Mouse (Mus musculus): Measurements from ENCODE around the gene Retsat. TPM values are rescaled to one million over a fixed set of nuclear protein-coding genes. Genes with fewer than 3 reads are reported as not detected.

Gene Retsat
- 18.1 and 18.7 TPM in 2 replicates for polyA plus RNA-seq (2015; fragmentation: Nextera tagmentation; extraction: Ambion mirVana)

DNA sequence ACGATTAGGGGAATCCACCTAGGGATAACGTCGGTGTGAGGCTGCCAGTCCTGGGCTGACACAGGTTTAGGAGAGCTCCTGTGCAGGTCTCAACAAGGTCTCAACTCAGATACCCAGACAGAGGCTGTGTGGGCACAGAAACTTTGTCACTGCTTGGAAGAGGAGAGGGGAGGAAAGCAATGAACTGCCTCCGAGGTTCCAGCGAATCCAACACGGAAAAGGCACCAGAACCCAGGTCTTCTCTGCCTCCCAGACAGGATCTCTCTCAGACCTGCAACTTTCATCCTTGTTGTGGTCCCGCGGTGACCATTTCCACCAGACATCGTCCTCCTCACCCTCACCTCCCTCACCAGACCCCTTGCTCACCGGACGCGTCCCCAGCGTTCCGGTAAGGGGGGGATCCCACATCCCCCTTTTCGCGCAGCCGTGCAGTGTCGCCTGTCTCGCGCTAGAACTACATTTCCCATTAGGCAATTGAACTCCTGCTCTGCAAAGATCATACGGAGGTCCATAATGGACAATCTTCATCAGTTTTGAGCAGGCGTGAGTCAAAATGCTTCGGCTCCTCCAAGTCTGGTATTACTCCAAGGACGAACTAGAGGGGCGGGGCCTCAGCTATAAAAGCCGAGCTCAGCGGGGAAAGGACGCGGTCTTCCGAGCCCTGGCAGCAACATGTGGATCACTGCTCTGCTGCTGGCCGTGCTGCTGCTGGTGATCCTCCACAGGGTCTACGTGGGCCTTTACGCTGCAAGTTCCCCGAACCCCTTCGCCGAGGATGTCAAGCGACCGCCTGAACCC is at the start of gene Retsat, which contains the start of gene Elmod3:
Gene Retsat (plus strand): TSS at position 520 of the 798 bp plus-strand sequence.
Gene Elmod3 (minus strand): TSS at position 458 of the 798 bp plus-strand sequence.
- H3K27ac ChIP-seq (replicated peaks): peak within 1 kb of the TSS; percentile 91
- H3K4me2 ChIP-seq (replicated peaks): peak within 1 kb of the TSS; percentile 65
- H3K4me3 ChIP-seq (replicated peaks): peak within 1 kb of the TSS; percentile 69
- H3K36me3 ChIP-seq: no peaks in the 10 kb centered on the region
- peak within 1 kb of the TSS; percentile 77 for H3K9ac ChIP-seq
- peaks cover 22% of the 10 kb centered on the region for H3K4me1 ChIP-seq
- ATAC-seq (ENCODE audit: insufficient number of reproducible peaks, low FRiP score, low TSS enrichment, low read depth): peak; percentile 91
- no peaks in the 10 kb centered on the region for H3K9me3 ChIP-seq (replicated peaks)
- WGBS: under 1% methylated on average over 38 of the region's 38 CpGs
- no peaks in the 10 kb centered on the region for H3K27me3 ChIP-seq

DNA sequence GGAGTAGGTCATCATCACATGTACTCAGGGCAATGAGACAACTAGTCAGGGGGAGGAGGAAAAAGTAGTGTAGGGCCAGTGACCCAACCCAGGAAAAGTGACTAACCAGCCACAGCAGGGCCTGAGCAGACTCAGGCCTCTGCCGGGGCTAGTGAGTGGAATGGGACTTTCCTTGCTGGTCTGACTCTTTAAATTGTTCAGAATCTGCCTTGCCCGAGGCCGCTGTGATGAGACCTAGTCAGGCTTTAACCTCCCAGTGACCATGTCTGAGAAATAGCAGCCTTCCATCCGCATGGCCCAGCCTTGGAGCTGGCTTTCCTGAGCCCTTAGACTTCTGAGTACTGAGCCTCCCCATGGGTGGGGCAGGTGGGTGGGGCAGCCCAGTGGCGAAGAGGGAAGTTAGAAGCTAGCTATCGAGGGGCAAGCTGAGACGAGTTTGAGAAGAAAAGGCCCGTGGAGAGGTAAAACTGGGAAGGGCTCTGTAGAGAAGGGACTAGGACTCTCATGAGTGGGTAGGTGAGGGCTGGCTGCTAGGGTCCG is 49.2 kb upstream of the Retsat start:
- H3K4me3 ChIP-seq (replicated peaks): peak overlapping the region; percentile 13; the same call in 1 of the 2 replicates
- H3K36me3 ChIP-seq: no peaks in the 10 kb centered on the region
- peaks cover 60% of the 10 kb centered on the region for H3K4me1 ChIP-seq
- H3K9me3 ChIP-seq (replicated peaks): no peaks in the 10 kb centered on the region
- H3K27ac ChIP-seq (replicated peaks): peak overlapping the region; percentile 79
- H3K9ac ChIP-seq: 0 out of 2 replicates have a peak overlapping the region, but pooled peaks have one; percentile 6
- no peak for ATAC-seq (ENCODE audit: insufficient number of reproducible peaks, low FRiP score, low TSS enrichment, low read depth)
- no peaks in the 10 kb centered on the region for H3K27me3 ChIP-seq
- WGBS: 46% methylated on average over 9 of the region's 9 CpGs
- peak overlapping the region; percentile 25 for H3K4me2 ChIP-seq (replicated peaks)

DNA sequence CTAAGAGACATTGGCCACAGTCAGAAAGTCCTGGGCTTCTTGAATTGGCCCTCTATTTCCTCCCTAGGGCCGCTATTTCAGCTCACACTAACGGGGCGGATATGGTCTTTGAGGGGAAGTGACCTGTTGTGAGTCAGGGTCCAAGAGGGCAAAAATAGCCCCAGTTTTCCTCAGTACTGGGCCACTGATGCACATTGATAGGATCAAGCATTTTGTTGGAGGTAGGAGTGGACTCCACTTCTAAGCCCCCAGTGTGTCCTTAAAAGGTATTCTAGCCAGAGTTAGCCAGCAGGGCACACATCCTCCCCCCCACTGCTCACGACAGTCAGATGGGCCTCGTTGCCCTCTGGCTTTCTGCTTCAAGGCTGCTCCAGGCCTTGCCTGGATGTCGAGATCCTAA is 48.2 kb upstream of the Retsat start:
- H3K9me3 ChIP-seq (replicated peaks): no peaks in the 10 kb centered on the region
- H3K4me2 ChIP-seq (replicated peaks): peak overlapping the region; percentile 25
- H3K9ac ChIP-seq: no peak overlapping the region
- WGBS: 53% methylated on average over 6 of the region's 6 CpGs
- 0 out of 2 replicates have a peak overlapping the region, but pooled peaks have one; percentile 79 for H3K27ac ChIP-seq (replicated peaks)
- no peaks in the 10 kb centered on the region for H3K36me3 ChIP-seq
- H3K4me3 ChIP-seq (replicated peaks): no peak overlapping the region
- H3K27me3 ChIP-seq: no peaks in the 10 kb centered on the region
- no peak for ATAC-seq (ENCODE audit: insufficient number of reproducible peaks, low FRiP score, low TSS enrichment, low read depth)
- H3K4me1 ChIP-seq: peaks cover 52% of the 10 kb centered on the region

DNA sequence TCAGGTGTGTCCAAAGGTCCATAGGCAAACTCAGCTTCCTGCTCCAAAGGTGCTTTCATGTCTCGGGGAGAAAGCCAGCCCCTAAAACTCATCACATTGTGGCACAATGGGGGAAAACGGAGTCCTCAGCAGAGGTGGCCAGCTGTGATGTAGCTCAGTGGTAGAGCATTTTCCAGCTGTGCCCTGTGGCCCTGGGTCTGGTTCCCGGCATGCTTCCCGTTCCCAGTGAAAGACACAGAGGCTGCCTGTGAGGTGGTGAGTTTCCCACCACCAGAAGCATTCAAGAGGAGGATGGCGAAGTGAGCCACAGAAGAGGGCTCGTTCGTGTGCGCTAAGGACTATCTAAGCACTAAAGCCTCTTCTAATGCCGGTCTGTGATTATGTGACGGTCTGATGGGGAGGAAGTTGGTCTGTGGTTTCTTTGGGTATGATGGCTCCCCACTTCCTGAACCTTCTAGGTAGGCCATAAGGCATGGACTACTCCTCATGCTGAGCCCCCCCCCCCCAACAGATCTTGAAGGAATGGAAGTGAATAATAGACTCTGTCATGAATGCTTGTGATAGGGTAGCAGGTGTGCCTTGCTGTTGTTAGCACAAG is 47.7 kb upstream of the Retsat start:
- 80% methylated on average over 10 of the region's 10 CpGs for WGBS
- peak overlapping the region; percentile 25; the same call in 1 of the 2 replicates for H3K4me2 ChIP-seq (replicated peaks)
- no peaks in the 10 kb centered on the region for H3K9me3 ChIP-seq (replicated peaks)
- peaks cover 48% of the 10 kb centered on the region for H3K4me1 ChIP-seq
- H3K27me3 ChIP-seq: no peaks in the 10 kb centered on the region
- no peak for ATAC-seq (ENCODE audit: insufficient number of reproducible peaks, low FRiP score, low TSS enrichment, low read depth)
- H3K36me3 ChIP-seq: no peaks in the 10 kb centered on the region
- H3K9ac ChIP-seq: no peak overlapping the region
- H3K27ac ChIP-seq (replicated peaks): peak overlapping the region; percentile 94; the same call in 1 of the 2 replicates
- no peak overlapping the region for H3K4me3 ChIP-seq (replicated peaks)

DNA sequence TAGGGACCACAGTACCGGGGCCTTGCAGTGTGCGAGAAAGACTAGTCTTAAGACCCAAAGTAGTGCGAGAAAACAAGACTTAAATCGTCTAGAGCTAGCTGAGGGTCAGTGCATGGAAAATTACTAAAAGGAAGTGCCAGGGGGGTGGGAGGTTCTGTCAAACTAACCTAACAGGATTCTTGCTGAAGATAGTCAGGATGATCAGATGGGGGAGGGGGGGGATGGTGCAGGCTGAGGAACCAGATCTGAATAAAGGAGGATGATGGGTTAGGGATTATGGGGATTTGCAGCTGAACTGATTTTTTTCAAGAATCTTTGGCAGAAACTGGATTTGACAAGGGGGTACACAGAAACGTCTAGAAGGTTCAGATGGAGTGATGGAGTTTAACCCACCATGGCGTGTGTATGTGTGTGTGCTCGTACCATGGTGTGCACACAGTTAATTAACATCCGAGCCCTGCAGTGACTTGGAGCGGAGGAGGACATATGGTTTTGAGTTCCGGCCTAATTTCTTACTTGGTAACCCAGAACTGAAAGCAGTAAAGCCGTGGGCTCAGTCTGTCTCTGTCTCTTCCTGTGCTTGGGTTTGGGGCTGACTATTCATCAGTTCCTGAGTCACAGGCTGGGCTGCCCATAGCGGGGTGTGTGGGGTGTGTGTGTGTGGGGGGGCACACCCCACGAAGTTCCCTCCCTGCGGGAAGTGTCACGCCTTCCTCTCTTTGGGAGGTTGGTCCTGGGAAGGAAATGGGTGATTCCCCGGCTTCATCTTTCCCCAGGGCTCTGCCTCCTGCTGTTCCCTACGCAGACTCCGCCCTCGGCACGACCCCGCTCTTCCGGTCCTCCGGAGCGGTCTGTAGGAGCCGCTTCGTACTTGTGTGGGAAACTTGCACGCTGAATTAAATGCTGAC is 45.9 kb upstream of the Retsat start:
- Histone ChIP-seq H3K9me3 (replicated peaks) (no peaks in the 10 kb centered on the region), H3K27me3 (no peaks in the 10 kb centered on the region), H3K4me3 (replicated peaks) (peak overlapping the region; percentile 36), H3K27ac (replicated peaks) (peak overlapping the region; percentile 94), H3K4me2 (replicated peaks) (peak overlapping the region; percentile 47), H3K36me3 (no peaks in the 10 kb centered on the region), H3K9ac (peak overlapping the region; percentile 12), H3K4me1 (peaks cover 48% of the 10 kb centered on the region)
- 6% methylated on average over 27 of the region's 27 CpGs for WGBS
- peak; percentile 89 for ATAC-seq (ENCODE audit: insufficient number of reproducible peaks, low FRiP score, low TSS enrichment, low read depth)

DNA sequence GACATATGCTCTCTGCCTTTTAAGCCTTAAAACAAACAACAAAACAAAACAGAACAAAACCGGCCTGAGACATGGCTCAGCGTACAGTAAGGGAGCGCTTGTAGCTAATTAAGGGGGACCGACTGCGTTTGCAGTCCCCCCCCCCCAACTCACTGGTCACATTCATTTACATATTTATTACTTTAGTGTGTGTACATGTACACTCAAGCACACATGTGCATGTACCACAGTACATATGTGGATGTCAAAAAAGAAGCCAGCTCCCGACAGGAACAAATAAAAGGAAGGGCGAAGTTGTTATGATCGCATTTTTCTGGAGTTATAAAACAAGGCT is 45.2 kb upstream of the Retsat start:
- ATAC-seq (ENCODE audit: insufficient number of reproducible peaks, low FRiP score, low TSS enrichment, low read depth): no peak
- Histone ChIP-seq H3K27ac (replicated peaks) (peak overlapping the region; percentile 94), H3K4me2 (replicated peaks) (peak overlapping the region; percentile 47), H3K4me3 (replicated peaks) (peak overlapping the region; percentile 36), H3K9ac (no peak overlapping the region), H3K27me3 (no peaks in the 10 kb centered on the region), H3K9me3 (replicated peaks) (no peaks in the 10 kb centered on the region), H3K36me3 (no peaks in the 10 kb centered on the region), H3K4me1 (peaks cover 48% of the 10 kb centered on the region)
- WGBS: 8% methylated on average over 8 of the region's 8 CpGs

DNA sequence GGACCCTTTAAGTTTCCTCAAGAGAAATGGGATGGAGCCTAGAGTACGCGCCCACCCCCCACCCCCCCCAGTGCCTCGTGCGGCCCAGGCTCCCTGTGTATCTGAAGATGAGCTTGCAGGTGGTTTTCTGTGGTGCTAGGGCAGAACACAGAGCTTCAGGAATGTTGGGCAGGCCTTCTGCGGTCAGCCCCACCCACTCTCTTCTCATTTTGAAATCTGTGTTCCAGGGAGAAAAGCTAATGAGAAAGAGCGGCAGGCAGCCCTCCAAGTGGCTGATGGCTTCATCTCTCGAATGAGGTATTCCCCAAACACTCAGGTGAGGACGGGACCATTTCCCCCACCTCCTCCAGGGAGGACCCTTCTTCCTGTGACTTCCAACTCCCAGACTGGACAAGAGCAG is 37.5 kb upstream of the Retsat start:
- no peak for ATAC-seq (ENCODE audit: insufficient number of reproducible peaks, low FRiP score, low TSS enrichment, low read depth)
- Histone ChIP-seq H3K4me2 (replicated peaks) (no peak overlapping the region), H3K4me3 (replicated peaks) (no peak overlapping the region), H3K27ac (replicated peaks) (no peak overlapping the region), H3K27me3 (no peaks in the 10 kb centered on the region), H3K9me3 (replicated peaks) (no peaks in the 10 kb centered on the region), H3K36me3 (no peaks in the 10 kb centered on the region), H3K9ac (no peak overlapping the region), H3K4me1 (peaks cover 14% of the 10 kb centered on the region; the same call in 1 of the 2 replicates)
- 56% methylated on average over 8 of the region's 8 CpGs for whole genome bisulfite sequencing

DNA sequence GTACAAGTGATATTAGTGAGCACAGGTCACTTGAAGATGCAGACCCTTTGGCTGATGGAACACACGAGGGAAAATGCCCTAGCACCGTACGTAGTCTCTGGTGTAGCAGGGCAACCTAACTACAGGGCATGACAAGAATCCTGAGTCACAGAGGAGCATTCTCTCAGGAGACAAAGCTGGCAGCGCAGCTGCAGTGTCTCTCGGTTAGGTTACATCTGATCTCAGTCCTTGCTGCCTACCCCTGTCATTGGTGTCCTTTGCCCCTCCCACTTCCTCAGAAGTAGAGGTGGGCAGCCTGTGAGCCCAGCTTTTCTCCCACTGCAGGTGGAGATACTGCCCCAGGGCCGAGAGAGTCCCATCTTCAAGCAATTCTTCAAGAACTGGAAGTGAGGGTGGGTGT is 35.8 kb upstream of the Retsat start:
- peaks cover 16% of the 10 kb centered on the region; the same call in 1 of the 2 replicates for H3K4me1 ChIP-seq
- no peaks in the 10 kb centered on the region for H3K27me3 ChIP-seq
- no peak overlapping the region for H3K9ac ChIP-seq
- 50% methylated on average over 6 of the region's 6 CpGs for WGBS
- H3K27ac ChIP-seq (replicated peaks): no peak overlapping the region
- H3K36me3 ChIP-seq: peaks cover under 1% of the 10 kb centered on the region; the same call in 1 of the 2 replicates
- no peak overlapping the region for H3K4me3 ChIP-seq (replicated peaks)
- H3K9me3 ChIP-seq (replicated peaks): no peaks in the 10 kb centered on the region
- no peak overlapping the region for H3K4me2 ChIP-seq (replicated peaks)
- no peak for ATAC-seq (ENCODE audit: insufficient number of reproducible peaks, low FRiP score, low TSS enrichment, low read depth)

DNA sequence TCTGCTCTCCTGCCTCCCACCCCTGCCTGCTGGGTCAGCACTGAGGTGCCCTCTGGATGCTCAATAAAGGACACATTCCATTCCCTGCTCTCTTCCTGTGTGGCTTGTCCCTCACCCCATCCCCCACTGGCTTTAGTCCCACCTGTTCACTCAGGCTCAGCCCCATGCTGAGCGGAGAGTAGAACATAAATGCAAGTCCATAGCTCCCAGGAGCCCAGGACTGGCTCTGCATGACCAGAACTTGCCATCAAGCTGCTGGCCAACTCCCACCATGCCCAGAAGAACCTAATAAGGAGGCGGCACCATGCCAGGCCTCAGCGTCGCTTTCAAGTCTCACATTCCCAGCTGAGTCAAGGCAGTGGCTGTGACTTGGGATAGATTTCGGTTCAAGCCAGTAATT is 35.4 kb upstream of the Retsat start:
- H3K9ac ChIP-seq: no peak overlapping the region
- ATAC-seq (ENCODE audit: insufficient number of reproducible peaks, low FRiP score, low TSS enrichment, low read depth): no peak
- 43% methylated on average over 5 of the region's 5 CpGs for WGBS
- no peaks in the 10 kb centered on the region for H3K9me3 ChIP-seq (replicated peaks)
- peaks cover 16% of the 10 kb centered on the region; the same call in 1 of the 2 replicates for H3K4me1 ChIP-seq
- H3K4me3 ChIP-seq (replicated peaks): no peak overlapping the region
- no peaks in the 10 kb centered on the region for H3K27me3 ChIP-seq
- H3K36me3 ChIP-seq: peaks cover 5% of the 10 kb centered on the region; the same call in 1 of the 2 replicates
- no peak overlapping the region for H3K4me2 ChIP-seq (replicated peaks)
- 0 out of 2 replicates have a peak overlapping the region, but pooled peaks have one; percentile 11 for H3K27ac ChIP-seq (replicated peaks)

DNA sequence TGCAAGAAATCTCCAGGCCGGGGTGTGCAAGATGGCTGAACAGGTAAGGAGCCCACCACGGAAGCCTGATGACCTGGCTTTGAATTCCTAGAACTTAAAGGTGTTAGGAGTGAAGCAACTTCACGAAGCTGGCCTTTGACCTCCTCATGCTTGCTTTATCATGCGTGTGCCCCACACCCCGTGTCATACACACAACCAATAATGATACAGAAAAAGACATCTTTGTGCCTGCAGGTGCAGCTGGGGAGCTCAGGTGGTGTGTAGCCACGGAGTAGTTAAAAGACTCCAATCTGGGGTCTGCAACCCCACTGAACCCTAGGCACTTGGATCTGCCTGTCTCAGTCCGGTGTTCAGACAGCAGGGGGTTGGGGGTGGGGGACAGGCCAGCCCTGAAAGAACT is 32.8 kb upstream of the Retsat start:
- Histone ChIP-seq H3K4me2 (replicated peaks) (no peak overlapping the region), H3K27me3 (no peaks in the 10 kb centered on the region), H3K27ac (replicated peaks) (no peak overlapping the region), H3K36me3 (peaks cover 9% of the 10 kb centered on the region; the same call in 1 of the 2 replicates), H3K9ac (no peak overlapping the region), H3K4me1 (peaks cover 13% of the 10 kb centered on the region; the same call in 1 of the 2 replicates), H3K4me3 (replicated peaks) (no peak overlapping the region), H3K9me3 (replicated peaks) (no peaks in the 10 kb centered on the region)
- ATAC-seq (ENCODE audit: insufficient number of reproducible peaks, low FRiP score, low TSS enrichment, low read depth): no peak
- 65% methylated on average over 7 of the region's 7 CpGs for WGBS

All from embryonic facial prominence, embryonic 15.5 days (tissue).